Mouse (Mus musculus): ENCODE data around the gene Cpt2.

Gene Cpt2

GRCm38 (mm10) chr4:107921152-107921695 is 2.2 kb downstream of the Cpt2 start:
- DNase-seq (ENCODE audit: low spot score): no peak

DNA sequence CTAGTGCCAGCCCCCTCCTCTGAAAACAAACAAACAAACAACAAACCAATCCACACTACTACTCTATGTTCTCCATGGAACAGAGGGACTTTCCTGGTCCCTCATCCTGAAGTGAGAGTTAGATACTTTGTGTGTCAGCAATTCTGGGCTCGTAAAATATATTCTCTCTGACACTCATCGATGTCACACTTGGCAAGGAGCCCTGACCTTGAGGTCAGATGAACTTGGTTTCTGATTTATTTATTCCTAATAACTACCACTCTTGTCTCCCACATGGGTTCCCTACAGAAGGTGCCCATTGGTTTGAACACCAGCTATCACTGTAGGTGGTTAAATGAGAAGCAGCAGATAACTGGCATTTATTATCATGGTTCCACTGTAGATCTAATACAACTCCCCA is 3.1 kb downstream of the Cpt2 start:
- DNase-seq (ENCODE audit: low spot score): no peak

GRCm38 (mm10) chr4:107910020-107910419 is 13.4 kb downstream of the Cpt2 start:
- no peak for DNase-seq (ENCODE audit: low spot score)

DNA sequence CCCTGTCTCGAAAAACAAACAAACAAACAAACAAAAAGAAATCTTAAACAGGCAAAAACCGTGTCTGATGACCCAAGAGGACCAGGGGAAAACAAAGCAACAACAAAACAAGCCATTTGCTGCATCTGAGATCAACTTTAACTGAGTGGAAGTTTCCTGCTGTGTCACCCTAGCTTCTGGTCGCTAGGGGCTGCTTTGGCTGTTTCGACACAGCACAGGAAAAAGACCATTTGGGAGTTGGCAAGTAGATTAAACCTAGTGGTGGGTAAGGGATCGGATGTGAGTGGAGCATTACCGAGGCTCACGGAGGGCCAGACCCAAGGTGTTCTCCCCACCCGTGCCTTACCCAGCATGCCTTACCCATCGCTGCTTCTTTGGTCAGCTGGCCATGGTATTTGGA is 16.8 kb downstream of the Cpt2 start:
- DNase-seq (ENCODE audit: low spot score): no peak

GRCm38 (mm10) chr4:107904252-107904651 is 19.2 kb downstream of the Cpt2 start:
- DNase-seq (ENCODE audit: low spot score): no peak

DNA sequence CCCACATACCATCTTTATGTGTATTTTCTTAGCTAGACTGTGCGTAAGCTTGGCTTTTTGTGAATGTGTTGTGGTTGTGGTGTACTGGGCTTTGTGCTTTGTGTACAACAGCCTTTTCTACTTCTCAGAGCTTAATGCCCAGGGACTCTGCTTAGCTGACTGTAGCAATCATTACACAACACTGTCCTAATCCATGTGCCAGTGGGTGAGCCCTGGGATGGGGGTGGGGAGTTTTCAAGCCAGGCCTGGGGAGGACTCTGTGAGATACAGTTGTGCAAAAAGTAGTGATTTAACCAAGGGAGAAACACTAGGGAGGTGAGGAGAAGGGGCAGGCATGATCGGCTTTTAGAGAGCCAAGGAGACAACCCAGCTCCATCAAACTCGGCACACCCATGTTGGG is 23.2 kb downstream of the Cpt2 start:
- DNase-seq (ENCODE audit: low spot score): no peak

DNA sequence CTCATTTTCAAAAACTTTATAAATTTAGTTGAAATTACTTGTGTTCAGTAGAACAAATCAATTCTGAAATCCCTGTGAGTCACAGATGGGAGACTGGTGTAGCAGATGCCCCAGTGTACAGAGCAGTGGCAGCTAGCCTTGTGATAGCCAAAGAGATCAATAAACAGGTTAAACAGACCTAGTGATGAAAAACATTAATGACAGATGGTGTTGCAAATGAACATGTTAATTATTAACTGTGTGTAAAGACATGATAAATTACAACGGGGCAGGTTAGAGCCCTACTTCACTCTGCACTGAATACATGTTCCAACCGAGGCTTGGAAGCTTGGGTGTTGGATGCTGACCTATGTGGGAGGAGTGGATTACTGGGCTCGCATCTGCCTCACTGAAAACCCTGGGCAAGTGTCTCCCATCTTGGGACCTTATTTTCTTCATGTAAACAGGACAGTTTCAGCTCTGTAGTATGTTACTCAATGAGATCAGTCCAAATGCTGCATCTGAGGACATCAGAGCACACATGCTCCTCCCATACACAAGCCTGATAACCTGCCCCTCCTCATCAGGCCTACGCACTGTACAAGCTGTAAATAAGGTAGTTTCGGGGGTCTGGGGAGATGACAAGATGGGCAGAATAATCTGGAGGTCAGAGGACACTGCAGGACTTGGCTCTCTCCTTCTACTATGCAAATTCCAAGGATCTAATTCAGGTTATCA is 24.0 kb downstream of the Cpt2 start:
- DNase-seq (ENCODE audit: low spot score): no peak

- DNase-seq (ENCODE audit: low spot score): no peak
Measured at GRCm38 (mm10) chr4:107892663-107893062, 30.7 kb downstream of the Cpt2 start.

- peak; percentile 96 for DNase-seq (ENCODE audit: low spot score)
Measured at GRCm38 (mm10) chr4:107889731-107890432, 33.5 kb downstream of the Cpt2 start, which contains the start of gene 0610037L13Rik. Gene 0610037L13Rik (plus strand): TSS chr4:107889813.

DNA sequence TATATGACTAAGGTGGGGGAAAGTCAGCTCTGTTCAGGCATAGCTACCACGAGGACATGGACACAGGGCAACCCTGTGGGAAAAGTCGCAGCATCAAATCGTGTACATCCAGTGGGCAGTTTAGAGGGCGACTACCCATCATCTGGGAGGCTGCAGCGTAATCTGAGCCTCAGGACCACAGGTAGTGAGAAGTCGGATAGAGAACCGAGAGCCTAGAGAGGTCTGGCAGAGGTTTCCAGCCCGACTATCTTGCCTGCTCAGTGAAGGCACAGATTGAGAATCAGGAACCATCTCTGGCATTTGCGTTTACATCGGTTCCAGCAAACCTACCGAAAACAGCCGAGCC is 34.1 kb downstream of the Cpt2 start:
- DNase-seq (ENCODE audit: low spot score): no peak

- DNase-seq (ENCODE audit: low spot score): no peak
Measured at GRCm38 (mm10) chr4:107886371-107886770, 37.0 kb downstream of the Cpt2 start.

- DNase-seq (ENCODE audit: low spot score): no peak
Measured at GRCm38 (mm10) chr4:107881631-107882030, 41.8 kb downstream of the Cpt2 start.

GRCm38 (mm10) chr4:107879254-107880050 is 44.0 kb downstream of the Cpt2 start, which contains the start of gene Magoh:
Gene Magoh (plus strand): TSS chr4:107879755.
- DNase-seq (ENCODE audit: low spot score): peak; percentile 96

GRCm38 (mm10) chr4:107864866-107865265 is 58.5 kb downstream of the Cpt2 start:
- no peak for DNase-seq (ENCODE audit: low spot score)

DNA sequence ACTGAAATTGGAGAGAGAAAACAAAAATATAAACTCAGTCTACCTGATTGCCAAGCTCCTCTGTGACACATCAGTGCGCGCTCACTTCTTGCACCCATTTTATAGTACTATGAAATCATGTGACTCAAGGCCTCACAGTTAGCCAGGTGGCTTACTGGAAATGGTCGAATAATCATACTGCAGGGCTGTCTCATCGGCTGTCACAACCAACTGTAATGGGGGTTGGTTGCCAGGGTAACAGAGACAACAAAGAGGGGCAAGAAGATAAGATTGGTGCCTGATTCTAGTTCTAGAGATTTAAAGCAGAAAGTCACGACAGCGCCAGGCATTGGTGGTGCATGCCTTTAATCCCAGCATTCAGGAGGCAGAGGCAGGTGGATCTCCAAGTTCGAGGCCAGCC is 64.4 kb downstream of the Cpt2 start:
- no peak for DNase-seq (ENCODE audit: low spot score)

DNA sequence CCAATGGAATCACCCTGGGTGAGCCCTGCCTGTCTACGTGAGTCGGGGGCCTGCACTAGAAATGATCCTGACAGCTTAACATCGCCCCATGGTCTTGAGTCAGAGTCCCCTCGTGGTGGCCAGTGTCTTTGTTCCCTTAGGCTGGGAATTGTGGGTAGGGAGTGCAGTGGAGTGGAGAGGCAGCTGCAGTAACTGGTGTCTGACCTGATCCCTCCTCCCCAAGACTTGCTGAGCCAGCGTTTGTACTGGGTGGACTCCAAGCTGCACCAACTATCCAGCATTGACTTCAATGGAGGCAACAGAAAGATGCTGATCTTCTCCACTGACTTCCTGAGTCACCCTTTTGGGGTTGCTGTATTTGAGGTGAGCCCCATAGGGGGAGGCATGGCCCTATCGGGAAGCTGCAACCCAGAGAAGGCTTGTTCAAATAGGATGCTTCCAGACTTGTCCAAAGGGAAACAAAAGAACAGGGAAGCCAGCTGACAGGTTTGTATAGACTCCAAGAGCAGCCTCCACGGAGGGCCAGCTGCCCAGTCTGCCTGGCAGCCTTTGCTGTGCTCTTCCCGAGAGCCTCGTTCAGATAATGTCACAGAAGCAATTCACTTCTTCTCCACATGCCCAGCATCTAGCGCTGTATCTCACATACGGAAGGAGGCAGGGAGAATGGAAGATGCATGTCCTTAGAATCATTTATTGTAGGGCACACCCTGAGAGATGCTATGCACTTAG is 66.3 kb downstream of the Cpt2 start:
- no peak for DNase-seq (ENCODE audit: low spot score)
